Mouse (Mus musculus) inflammation-experienced regulatory T-cells, adult 16 weeks (primary cell): ENCODE results near the gene Adgrf1. TPM values are rescaled to one million over a fixed set of nuclear protein-coding genes. Genes with fewer than 3 reads are reported as not detected.

Experiments used
- polyA plus RNA-seq: library from polyadenylated mRNA; unstranded; fragments of 100-300 nt; shearing (Covaris generic); gene quantifications from one replicate; pipeline ENCODE4 v1.2.1, GENCODE M21; 2017

Gene Adgrf1
- polyA plus RNA-seq: not detected

DNA sequence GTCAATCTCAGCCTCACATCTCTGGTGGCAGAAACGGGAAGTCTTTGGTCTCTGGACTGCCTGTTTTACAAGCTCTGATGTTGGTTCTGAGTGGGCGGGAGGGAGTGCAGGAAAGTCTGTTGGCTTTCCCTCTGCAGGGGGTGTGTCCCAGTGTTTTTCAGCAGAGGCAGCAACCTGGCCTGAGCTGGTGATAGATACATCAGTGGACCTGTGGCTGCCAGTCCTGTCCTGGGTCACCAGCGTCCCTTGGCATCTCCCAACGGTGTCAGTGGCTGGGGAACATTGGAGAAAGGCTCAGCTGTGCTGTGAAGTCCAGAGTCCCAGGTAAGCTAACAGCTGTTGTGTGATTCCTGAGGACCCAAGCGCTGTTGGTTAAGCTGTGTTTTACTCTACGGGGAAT is at the start of gene Adgrf1:
Gene Adgrf1, plus strand, starts transcription at position 169 of the 400 bp plus-strand sequence.

DNA sequence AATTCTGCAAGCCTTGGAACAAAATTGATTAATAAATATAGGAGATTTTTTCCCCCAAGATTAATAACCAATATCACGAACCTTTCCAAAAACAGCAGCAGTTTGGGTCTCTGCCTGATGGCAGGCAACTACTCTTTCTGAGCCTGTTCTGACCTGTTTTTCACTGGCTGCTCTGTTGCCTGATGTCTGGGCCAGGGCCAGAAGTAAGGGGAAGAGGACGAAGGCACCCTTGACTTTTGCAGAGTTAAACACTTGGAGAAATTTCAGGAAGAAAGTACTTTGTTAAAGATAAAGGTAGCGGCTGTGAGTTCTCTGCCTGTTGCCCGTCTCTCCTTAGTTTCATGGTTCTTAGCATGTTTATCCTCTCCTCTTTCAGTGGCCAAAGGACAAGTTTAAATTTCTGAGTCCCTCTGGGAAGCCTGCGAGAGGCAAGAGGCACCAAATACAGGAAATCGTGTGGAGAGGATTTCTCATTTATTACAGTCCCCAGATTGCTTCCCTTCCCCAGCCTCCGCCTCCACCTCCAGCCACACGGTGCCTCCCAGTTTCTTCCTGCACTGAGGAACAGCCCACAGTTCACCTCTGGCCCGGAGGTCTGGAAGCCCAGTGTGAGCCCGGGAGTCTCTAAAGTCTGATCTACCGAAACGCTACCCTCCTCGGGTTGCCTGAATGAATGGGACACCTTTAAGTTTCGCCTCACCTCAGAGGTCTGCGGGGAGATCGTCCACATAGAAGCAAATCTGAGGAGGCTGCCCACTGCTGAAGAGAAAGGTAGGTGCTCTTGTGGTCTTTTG is 89.9 kb downstream of the Adgrf1 start, which contains the start of gene Adgrf5:
Gene Adgrf5, plus strand, starts transcription at position 626 of the 794 bp plus-strand sequence.

Other genes starting within 250 kb of the Adgrf1 start
- 0.07 TPM for gene Adgrf5, start 90.1 kb downstream of the Adgrf1 start, polyA plus RNA-seq
- not detected for gene Mep1a, start 232.5 kb downstream of the Adgrf1 start, polyA plus RNA-seq